Mouse (Mus musculus) erythroid progenitor cell, adult 5-6 weeks (primary cell): ENCODE results near the gene Gm20806. TPM values are rescaled to one million over a fixed set of nuclear protein-coding genes. Genes with fewer than 3 reads are reported as not detected.
"Not testable (repeated sequence)": the region's sequence is repeated elsewhere in the genome, so short reads cannot be mapped to it uniquely, and the experiment has no call there.

Experiments
- ATAC-seq: replicated peaks from 2 replicates; pipeline ENCODE4 v1.8.0; 2016; ENCODE audit warnings: moderate number of reproducible peaks, mild to moderate bottlenecking, moderate TSS enrichment, inconsistent platforms; ENCODE audit not compliant: poor library complexity, low FRiP score, severe bottlenecking
- total RNA-seq, 2 experiments: library from RNA; stranded (forward) in 1 of 2; stranded (reverse) in 1 of 2; fragments of 150-400 nt in 1 of 2; fragments of 186-747, 209-891 nt in 1 of 2; gene quantifications; 2 replicates each; pipeline versions ENCODE4 v1.2.3 to v1.2.4; 2015 to 2017; ENCODE audit warnings: low replicate concordance in 2 of 2

The Gm20806 gene
- total RNA-seq (2015; ENCODE audit: low replicate concordance) (not detected in 2 replicates), total RNA-seq (2017; ENCODE audit: low replicate concordance) (not detected in 2 replicates)

DNA sequence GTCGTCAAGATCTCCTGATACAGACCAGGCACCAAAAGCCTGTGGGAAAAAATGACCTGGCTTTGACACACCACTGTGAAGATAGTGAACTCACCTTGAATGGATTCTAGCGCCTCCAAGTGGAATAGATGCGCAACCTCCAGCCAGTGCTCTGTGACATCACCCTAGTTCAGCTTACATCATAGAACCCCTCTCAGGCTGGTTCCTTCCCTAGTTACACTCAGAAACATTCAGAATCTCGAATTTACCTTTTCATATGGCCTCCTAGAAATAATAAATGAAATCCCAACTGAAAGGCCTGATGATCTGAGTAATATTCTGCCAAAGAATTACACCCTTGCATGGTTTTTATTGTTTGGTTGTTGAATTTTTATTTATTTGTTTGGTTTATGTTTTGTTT, at the start of gene Gm20806:
Gene Gm20806 (minus strand): TSS at position 101 of the 400 bp plus-strand sequence.
- ATAC-seq: not testable (repeated sequence)
